Mouse (Mus musculus) common myeloid progenitor, adult 5-6 weeks (primary cell): ENCODE measurements around the gene Hdgfl1. TPM values are rescaled to one million over a fixed set of nuclear protein-coding genes. Genes with fewer than 3 reads are reported as not detected.

ENCODE experiments used
- ATAC-seq: replicated peaks from 2 replicates; pipeline ENCODE4 v1.8.0; 2016; ENCODE audit warnings: low read depth, mild to moderate bottlenecking, moderate TSS enrichment, inconsistent platforms; ENCODE audit not compliant: poor library complexity, severe bottlenecking
- total RNA-seq: library from RNA; stranded (forward); fragments of 200-1000, 187-1606 nt; gene quantifications from 2 replicates; pipeline ENCODE4 v1.2.3, GENCODE M21; 2017

Hdgfl1 gene
- total RNA-seq = not detected in 2 replicates

DNA sequence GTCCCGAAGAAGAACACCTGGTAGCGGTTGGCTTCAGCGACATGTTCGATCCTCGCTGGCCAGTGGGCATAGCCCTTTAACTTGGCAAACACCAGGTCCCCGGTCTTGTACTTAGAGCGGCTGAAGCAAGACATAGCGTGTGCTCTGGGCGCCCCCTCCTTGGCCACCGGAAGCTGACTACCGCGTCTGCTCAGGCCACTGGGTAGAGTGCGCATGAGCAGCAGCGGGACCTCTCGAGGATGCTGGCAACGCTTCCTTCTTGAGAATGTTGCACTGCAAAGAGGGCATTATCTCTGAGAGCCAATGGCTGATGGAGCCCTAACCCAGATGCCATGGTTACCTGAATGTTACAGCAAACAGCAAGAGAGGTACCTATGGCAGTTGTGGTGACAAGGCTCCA lies at the start of gene Hdgfl1:
Hdgfl1 (minus strand) TSS at position 211 of the 400 bp plus-strand sequence.
- no peak for ATAC-seq

DNA sequence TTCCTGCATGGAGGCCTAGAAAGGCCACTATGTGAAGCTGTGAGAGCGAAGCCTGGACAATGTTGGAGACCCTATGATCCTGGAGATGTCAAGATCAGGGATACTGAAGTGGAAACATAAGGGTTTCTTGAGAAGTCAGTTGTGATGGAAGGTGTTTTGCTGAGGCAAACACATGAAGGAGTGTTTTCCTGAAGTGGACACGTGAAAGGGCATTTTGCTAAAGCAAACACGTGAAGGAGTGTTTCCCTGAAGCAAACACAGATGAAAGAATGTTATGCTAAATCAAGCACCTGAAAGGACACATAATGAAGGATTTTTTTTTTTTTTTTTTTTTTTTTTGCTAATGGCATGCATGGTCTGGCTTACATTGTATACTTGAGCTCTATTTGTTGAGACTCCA lies 25.5 kb upstream of the Hdgfl1 start:
- no peak for ATAC-seq

GRCm38 (mm10) chr13:26769424-26769823 lies 541 bp downstream of the Hdgfl1 start:
- no peak for ATAC-seq

DNA sequence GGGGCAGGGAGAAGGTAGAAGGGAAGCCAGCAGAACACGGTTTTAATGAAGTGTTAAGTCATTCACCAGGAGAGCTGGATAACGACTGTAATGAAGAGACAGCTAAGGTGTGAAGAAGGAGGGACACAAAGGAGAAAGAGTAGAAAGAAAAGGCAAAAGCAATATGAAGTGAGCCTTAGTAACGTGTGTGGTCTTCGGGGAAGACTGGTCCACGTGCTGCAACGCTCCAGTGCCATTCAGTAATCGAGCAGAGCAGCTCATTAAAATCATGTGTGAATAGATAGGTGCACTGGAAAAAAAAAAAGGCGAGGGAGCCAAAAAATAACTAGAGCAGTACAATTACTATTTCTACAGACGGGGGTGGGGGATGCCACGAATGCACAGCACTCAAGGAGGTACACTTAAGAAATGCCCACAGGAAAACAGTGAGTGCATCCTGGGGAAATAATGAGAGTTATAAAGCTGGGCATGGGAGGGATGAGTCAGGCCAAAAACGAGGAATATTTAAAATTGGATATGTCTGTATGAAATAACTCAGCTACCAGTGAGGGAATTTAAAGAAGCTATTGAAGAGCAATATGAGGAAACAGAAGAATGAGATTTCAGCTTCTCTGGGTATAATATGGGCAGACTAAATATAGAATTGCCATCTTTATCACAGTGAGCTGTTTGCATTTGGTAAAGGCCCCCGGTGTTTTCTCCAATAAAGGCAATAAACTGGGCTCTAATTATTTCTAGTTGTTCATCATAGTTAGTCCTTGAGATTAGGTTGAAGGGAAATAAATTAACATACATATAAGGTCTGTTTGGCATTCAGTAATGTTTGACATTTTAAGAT lies 7.8 kb downstream of the Hdgfl1 start:
- no peak for ATAC-seq

GRCm38 (mm10) chr13:26752863-26753262 lies 17.1 kb downstream of the Hdgfl1 start:
- ATAC-seq = no peak

- ATAC-seq = no peak
Observed at GRCm38 (mm10) chr13:26752414-26752813, 17.6 kb downstream of the Hdgfl1 start.

GRCm38 (mm10) chr13:26745760-26746457 lies 24.1 kb downstream of the Hdgfl1 start:
- ATAC-seq = no peak

- no peak for ATAC-seq
Observed at GRCm38 (mm10) chr13:26745059-26745759, 24.8 kb downstream of the Hdgfl1 start.

DNA sequence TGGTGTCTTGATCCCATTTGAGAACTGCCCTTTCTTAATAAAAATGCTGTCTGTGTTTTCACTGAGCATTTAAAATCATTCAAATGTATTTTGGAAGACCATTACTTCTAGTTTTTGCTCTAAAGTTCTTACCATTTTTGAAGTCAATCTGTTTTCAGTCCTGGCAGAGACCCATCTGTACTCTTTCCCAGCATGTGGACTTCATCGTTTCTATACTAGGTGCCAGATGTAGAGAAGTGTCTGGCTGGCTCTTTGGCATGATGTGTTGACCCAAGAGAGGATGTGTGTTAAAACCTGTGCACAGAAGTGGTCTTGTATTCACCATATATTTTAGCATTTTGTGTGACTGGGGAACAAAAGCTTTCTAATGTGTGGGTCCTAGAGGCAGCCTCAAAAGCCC lies 25.9 kb downstream of the Hdgfl1 start:
- no peak for ATAC-seq

- no peak for ATAC-seq
Observed at GRCm38 (mm10) chr13:26734981-26735380, 35.0 kb downstream of the Hdgfl1 start.

DNA sequence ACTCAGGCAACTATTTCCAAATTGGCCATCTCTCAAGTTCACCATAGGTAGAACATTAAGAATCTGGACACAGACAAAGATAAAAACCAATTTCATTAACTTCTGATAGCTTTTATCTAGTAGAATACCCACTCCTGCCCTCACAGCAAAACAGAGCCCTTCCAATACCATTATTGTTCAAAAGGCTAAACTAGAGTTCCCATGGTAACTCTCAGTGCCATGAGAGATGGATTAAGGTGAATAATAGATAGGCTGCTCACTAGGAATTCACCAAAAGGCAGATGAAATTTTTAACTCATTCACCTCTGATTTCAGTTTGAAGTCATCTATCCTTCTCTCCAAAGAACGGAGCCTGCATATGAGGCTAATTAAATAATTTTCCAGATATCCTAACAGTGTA lies 45.7 kb downstream of the Hdgfl1 start:
- no peak for ATAC-seq

DNA sequence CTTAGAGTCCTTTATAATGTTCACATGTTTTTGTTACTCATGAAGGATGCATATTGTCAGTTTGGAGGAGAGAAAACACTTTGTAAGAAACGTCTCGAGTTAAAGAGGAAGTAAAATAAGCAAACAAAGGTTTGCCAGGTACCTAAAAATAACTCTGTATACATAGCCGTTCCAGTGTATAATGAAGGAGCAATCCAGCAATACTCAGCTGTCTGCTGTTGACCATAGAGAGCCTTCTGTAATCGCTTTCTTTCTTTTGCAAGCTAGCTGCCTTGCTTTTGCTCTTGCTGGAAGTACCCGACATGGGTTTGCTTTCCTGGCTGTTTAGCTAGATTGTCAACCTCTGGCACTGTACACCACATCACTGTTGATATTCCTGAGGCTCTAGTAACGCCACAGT lies 48.6 kb downstream of the Hdgfl1 start:
- ATAC-seq = no peak

DNA sequence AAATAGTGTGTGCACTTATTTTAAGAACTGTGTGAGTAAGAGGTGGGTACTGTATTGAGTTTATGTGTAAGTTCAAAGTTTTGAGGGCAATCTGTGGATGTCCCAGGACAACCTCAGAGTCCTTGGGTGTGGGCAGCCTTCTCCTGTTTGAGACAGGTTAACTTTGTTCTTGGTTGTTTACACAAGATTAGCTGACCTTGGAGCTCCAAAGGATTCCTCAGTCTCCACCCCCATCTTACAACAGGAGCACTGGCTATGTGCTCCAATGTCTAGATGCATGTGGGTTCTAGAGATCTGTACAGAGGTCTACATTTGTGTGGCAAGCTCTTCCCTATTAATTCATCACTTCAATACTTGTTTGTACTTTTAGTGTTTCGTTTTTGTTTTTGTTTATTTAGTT lies 49.0 kb downstream of the Hdgfl1 start:
- ATAC-seq = no peak

GRCm38 (mm10) chr13:26719146-26719715 lies 50.7 kb downstream of the Hdgfl1 start:
- ATAC-seq = no peak
